Mouse (Mus musculus) right cerebral cortex, postnatal 10 days (tissue): ENCODE data around the gene AC192777.2.
A peak's percentile ranks its signal among the peaks of the same experiment; 100 is the strongest.
"Not testable (repeated sequence)": the region's sequence is repeated elsewhere in the genome, so short reads cannot be mapped to it uniquely, and the experiment has no call there.

Experiments
- DNase-seq, 2 experiments: peaks; one replicate each; pipeline ENCODE4 v3.0.0; 2021; ENCODE audit warnings: low spot score in 2 of 2

The AC192777.2 gene

DNA sequence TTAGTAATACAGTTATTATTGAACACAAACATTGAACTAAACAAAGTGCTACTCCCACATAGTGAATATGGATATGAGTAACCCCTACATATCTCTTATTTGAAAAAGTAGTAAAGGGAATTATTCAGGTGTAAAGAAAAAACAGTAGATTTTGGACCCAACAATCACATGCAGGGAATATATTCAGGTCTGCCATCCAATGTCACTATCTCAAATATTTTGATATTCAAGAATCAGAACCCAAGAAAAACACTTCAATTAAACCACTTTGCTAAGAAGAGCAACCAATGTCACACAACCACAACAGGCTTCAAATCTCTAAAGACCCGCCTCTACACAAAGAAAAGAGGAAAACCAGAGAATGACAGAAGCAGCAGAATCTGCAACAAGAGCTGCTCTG, at the start of gene AC192777.2:
Gene AC192777.2, plus strand, starts transcription at position 301 of the 400 bp plus-strand sequence.
- DNase-seq: not testable (repeated sequence)

DNA sequence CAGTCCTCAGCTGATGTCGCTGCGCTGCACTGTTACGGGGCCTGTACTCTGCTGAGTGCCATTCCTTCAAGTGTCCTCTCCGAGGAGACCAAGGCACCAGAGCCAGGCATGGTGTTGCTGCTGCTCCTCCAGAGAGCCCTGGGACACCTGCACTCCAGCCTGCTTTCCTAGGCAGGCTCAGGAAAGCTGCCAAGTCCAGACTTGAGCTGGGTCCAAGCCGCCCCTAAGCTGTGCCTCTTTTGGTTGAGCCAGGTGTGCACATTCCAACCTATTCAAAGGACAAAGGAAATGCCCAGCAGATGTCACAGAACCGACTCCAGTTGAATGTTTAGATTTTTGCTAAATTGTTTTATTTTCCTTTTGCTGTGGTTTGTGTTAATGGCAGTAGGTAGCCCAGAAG, 20.9 kb downstream of the AC192777.2 start:
- DNase-seq: not testable (repeated sequence)

DNA sequence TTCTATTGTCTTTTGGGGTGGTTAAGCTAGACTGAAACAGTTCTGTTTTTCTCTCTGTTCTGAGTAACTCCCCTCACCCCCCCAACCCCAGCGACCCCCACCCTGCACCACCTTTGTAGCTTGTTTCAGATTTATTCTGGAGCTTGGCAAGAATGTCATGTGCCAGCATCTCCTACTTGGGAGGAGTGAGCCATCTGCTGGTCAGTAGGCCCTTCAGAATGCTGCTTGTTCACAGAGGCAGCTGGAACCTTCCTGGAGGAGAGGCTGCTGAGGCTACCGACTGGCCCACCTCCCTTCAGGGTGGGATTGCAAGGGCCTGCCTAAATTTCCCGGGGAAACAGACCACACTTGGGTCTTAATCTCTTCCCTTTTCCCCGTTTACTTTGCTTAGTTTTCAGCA, 21.6 kb downstream of the AC192777.2 start:
- peak in 1 of 2 experiments; percentile 20 for DNase-seq
